Mouse (Mus musculus) liver (tissue): Measurements from ENCODE around the gene Snrpb2.

Experiments
- DNase-seq: peaks from one replicate; pipeline ENCODE4 v3.0.0-alpha.2; 2020; ENCODE audit warnings: mixed read lengths

Snrpb2 gene

DNA sequence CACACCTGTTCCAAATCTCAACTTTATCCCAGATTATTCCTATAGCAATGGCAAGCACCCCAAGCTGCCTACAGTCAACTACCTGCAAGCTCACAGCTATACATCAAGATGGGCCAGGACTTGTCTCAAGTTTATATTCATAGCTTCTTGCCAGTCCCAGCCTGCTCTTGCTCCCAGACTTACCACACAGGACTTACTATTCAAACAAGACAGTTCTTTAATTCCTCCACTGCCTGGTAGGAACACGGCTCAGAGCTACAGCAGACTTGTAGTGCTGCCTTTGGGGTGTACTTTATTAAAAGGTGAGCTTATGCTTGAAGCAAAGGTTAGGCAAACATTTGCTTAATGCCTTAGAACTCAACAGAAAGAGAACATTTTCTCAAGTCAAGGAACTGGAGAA is 34.3 kb downstream of the Snrpb2 start:
- DNase-seq: no peak

- DNase-seq: no peak
Observed at GRCm38 (mm10) chr2:143113859-143114258, 51.0 kb downstream of the Snrpb2 start.

- no peak for DNase-seq
Observed at GRCm38 (mm10) chr2:143114716-143115115, 51.9 kb downstream of the Snrpb2 start.

- DNase-seq: no peak
Observed at GRCm38 (mm10) chr2:143117453-143117852, 54.6 kb downstream of the Snrpb2 start.

- no peak for DNase-seq
Observed at GRCm38 (mm10) chr2:143118221-143118620, 55.4 kb downstream of the Snrpb2 start.
